Mouse (Mus musculus): ENCODE measurements around the gene Cnnm1.

The Cnnm1 gene

DNA sequence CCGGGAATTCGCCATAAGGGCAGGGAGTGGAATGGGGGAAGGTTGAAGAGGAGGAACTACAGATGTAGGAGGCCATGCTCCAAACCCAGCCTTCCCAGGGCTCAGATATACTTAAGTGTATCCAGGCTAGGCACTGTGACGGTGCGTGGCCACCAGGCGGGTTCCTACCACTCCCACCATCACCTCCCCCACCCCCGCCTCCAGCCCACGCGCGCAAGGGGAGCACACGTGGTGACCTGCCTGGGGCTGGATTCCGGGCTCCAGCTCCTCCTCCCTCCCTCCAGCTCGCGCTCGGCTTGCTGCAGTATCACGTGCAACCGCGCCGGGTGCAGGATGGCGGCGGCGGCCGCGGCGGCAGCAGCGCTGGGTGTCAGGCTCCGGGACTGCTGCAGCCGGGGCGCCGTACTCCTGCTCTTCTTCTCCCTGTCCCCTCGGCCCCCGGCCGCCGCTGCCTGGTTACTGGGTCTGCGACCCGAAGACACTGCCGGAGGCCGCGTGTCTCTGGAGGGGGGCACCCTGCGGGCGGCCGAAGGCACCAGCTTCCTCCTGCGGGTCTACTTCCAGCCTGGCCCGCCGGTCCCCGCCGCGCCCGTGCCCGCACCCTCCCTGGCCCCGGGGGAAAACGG lies at the start of gene Cnnm1:
Gene Cnnm1, plus strand, starts transcription at position 325 of the 626 bp plus-strand sequence.
- DNase-seq (ENCODE audit: low read depth, low spot score): no peak

DNA sequence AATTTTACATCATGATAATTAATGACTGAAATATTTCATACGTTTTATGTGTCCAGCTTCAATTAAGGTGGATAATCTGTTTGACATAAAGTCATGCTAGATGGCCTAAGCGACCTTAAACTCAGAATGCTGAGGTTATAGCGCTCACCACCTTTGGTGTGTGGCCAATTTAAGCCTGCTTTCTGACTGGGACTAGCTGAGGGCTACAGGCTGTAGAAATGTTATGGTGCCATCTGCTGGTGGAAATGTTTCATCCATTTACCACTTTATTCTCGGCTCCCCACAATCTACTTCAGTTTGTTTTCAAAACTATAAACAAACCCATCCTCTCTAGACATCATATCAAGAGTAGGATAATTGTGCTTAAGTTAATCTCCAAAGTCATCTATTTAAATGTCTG lies 43.9 kb upstream of the Cnnm1 start:
- no peak for DNase-seq (ENCODE audit: low read depth, low spot score)

DNA sequence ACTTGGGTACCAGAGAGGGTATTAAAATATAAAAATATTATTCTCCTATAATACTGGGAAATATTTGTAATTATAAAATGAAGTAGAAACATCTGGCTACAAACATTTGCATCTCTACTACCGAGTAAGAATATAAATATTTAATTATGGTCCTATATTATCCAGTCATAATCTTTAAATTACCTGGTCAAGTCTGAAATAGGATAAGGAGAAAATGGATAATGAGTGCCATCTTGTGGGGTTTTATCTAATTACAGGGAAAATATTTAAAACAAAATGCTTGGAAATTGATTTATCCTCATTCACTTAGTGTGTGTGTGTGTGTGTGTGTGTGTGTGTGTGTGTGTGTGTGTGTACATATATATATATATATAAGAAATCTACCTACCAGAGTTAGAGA lies 33.1 kb upstream of the Cnnm1 start:
- no peak for DNase-seq (ENCODE audit: low read depth, low spot score)

DNA sequence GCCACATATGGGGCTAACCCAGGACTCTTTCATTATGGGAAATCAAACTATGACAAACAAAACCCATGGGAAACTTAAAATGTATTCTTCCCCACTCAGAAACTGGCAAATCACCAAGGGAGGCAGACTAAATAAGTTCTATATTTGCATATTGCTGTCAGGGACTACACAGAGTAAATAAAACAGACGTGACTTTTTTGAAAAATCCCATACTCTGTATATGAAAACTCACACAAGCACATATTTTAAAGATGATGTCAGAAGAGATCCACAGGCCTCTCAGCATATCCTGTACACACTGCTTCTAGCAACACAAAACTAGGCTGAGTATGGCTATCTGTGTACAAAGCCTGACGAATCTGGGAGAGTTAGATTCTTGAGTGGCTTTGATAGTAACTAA lies 24.7 kb upstream of the Cnnm1 start:
- DNase-seq (ENCODE audit: low read depth, low spot score): no peak

DNA sequence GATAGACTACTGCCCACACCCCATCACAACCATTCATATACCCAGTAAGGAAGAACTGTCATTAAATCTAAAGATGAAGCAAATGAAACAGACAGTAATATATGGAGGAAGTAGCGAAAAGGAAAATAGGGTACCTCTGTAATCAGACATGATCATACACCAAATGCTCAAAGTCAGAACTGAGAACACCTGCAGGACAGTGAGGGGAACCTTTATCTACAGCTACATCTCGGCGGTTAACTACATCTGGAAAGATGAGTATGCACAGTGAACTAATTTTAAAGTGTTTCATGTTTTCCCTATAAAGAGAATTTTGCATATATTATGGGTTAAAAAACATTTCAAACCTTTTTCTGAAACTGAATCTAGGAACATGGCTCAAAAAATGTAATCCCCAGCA lies 19.7 kb upstream of the Cnnm1 start:
- no peak for DNase-seq (ENCODE audit: low read depth, low spot score)

DNA sequence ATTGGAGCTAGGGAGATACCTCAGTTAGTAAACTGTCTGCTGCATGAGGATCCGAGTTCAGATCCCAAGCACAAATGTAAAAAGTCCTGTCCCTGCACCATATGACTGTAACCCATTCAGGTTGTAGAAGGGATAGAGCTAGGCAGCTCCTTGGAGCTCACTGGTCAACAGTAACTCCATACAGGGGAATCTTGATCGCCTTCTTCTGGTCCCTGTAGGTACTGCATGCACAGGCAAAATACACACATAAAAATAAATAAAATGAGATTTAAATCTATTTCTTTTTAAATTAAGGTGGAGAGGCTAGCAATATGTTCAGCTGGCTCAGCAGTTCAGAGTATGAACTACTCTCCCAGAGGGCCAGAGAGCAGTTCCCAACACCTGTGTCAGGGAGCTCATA lies 16.2 kb upstream of the Cnnm1 start:
- DNase-seq (ENCODE audit: low read depth, low spot score): no peak

DNA sequence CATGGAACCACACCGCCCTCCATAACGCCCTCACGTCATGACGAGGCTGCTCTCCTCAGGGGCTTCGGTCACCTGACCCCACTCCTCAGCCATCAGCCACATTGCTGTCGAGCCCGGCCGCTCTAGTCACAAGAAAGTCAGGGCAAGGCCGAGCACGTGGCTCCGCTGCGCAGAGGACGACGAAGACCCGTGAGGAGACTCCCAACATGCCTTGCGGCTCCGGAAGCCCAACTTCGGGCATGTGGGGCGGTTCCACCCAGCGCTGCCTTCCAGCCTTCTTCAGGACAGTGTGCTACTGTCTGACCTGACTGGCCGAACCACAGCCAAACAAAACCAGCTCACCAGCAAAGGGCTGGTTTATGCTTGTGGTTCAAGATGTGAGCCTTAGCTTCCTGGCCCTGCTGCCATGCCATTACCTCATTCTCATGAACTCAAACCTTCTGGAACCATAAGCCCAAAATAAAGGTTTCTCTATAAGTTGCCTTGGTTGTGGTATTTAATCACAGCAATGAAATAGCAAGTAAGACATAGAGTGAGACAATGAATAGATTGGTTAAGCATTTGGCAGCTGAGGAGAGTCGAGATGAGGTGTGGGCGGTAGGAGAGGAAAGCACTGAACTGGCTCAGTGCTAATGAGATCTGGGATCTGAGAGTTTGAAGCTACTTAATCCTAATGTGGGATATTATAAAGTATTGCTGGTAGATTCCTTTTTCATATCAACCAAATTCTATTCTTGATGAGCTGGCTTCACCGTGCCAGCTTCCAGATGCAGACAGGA lies 12.6 kb upstream of the Cnnm1 start:
- DNase-seq (ENCODE audit: low read depth, low spot score): no peak

DNA sequence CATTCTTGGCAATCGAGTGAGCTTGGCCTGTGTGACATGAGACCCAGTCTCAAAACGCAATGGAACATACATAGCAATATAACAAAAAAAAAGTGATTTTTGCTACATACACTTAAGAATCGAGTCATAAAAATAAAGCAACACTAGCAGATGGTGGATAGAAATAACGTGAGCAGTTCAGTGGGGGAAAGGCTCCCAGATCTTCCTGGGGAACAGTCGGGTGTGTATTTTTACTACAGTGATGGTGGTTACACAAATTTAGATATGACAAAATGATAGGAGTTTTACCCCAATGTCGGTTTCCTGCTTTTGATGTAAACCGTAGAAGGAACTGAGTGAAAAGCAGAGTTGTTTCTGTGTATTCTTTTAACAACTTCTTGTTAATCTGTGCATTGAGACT lies 990 bp upstream of the Cnnm1 start:
- no peak for DNase-seq (ENCODE audit: low read depth, low spot score)

DNA sequence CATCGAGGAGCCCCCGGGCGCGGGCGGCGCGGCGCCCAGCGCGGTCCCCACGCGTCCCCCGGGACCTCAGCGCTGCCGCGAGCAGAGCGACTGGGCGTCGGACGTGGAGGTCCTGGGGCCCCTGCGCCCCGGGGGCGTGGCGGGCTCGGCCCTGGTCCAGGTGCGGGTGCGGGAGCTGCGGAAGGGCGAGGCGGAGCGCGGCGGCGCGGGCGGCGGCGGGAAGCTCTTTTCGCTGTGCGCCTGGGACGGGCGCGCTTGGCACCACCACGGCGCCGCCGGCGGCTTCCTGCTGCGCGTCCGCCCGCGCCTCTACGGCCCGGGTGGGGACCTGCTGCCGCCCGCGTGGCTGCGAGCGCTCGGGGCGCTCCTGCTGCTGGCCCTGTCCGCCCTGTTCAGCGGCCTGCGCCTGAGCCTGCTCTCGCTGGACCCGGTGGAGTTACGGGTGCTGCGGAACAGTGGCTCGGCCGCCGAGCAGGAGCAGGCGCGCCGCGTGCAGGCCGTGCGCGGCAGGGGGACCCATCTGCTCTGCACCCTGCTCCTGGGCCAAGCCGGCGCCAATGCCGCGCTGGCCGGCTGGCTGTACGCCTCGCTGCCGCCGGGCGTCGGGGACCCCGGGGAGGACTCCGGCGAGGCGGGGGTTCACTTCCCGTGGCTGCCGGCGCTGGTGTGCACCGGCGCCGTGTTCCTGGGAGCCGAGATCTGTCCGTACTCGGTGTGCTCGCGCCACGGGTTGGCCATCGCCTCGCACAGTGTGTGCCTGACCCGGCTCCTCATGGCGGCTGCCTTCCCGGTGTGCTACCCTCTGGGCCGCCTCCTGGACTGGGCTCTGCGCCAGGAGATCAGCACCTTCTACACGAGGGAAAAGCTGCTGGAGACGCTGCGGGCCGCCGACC lies 778 bp downstream of the Cnnm1 start:
- no peak for DNase-seq (ENCODE audit: low read depth, low spot score)

DNA sequence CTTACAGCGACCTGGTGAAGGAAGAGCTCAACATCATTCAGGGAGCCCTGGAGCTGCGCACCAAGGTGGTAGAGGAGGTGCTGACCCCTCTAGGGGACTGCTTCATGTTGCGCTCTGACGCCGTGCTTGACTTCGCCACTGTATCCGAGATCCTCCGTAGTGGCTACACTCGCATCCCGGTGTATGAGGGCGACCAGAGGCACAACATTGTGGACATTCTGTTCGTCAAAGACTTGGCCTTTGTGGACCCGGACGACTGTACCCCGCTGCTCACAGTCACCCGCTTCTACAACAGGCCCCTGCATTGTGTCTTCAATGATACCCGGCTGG lies 1.4 kb downstream of the Cnnm1 start:
- no peak for DNase-seq (ENCODE audit: low read depth, low spot score)

DNA sequence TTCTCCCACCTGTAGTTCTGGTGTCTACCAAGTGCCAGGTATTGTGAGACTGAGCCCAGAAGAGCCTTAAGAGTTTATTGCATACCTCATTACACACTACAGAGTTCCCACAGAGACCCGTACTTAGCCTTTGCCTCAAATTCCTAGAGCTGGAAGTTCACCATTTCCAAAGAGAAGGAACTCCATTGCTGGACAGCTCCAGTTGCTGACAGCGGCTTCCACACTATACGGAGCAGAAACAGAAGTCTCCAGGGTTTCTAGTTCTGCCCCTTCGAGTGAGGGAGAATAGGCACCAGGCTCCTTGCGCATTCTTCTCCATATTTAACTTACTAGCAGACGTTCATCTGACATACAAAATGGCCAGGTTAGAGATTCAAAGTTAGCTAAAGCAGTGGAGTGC lies 2.0 kb downstream of the Cnnm1 start:
- no peak for DNase-seq (ENCODE audit: low read depth, low spot score)

DNA sequence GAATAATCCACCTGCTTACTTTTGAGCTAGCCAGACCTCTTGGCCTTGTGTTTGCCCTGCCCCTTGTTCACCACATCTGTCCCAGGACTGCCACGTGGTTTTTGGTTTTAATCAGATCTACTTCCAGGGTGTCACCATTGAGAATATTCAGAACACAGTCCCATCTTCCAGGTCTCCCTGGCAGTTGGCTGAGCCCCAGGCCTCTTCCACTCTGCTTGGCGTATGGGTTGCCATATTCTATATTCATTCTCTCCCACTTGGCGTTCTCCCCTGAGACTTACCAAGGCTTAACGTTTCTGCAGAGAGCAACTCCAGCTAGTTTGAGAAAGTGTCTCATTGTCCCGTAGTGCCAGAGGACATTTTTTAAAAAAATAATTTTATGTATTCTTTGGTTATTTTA lies 2.7 kb downstream of the Cnnm1 start:
- DNase-seq (ENCODE audit: low read depth, low spot score): no peak

DNA sequence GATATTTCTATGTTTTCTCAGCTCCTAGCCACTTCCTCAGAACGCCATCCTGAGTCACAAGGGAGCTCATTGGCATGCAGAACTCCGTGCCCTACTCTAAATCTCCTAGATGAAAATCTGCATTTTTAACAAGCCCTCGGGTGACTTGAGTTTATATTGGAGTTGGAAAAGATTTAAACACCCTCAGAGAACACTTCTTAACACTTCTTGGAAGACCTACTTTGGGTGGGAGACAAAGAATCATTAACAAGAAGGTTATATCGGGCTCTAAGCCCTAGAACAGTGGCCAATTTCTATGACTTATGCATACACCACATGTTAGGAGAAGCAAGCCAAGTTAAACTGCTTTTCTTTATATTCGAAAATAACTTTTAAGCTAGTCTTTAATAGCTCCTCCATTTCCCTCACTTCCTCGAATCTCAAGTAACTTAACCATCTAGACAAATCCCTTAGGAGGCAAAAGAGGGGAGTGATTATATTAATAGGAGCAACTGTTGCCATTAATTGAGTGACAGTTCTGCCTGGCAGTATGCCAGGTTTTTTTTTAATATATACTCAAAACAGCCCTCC lies 4.5 kb downstream of the Cnnm1 start:
- DNase-seq (ENCODE audit: low read depth, low spot score): no peak

DNA sequence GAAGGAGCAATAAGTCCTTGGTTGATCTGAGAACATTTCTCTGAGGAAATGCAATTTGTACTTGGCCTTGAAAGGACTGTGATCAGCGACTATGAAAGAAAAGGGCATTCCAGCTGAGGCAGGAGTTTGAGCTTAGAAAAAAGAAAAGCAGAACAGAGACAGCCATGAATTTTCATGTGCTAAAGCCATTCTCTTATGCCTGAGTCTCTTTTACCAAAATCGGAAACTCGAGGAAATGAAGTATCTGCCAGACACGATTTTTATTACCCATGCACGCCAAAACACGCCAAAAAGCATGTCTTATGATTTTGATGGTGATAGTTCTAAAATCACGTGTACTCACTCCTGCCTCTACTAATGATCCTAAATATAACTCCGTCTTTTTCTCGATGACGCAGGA lies 11.3 kb downstream of the Cnnm1 start:
- DNase-seq (ENCODE audit: low read depth, low spot score): no peak

DNA sequence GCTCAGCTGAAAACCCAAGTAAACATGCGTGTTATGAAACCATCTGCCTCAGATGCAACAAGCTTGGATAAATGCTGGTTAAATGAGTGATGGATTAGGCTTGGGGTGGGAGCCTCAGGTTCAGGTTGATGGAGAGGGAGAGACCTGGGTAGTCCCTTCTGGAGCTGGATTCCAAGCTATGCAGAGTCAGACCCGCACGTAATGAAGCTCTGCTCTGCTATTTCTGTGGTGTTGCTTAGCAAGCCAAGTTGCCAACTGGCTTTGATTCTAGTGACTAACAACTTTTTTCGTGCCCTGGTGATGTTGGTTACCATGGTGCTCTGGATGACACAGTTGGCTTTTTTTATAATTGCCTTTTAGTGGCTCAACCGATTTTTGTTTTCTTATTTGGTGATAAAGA lies 11.9 kb downstream of the Cnnm1 start:
- DNase-seq (ENCODE audit: low read depth, low spot score): no peak

DNA sequence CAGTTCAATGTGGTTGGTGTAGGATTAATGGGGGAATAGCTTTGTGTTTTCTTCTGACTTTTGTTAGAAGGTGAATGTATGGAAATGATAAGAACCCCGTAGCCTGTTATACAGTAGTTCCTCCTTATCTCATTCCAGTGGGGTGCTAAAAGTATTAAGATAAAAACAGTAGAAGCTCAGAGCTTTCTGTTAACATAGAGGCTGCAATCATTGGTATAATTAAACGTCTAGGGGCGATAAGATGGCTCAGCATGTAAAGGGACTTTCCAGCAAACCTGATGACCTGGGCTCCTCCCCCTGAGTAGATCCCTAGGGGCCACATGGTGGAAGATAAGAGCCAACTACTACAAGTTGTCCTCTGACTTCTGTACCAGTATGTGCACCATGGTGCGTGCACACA lies 12.8 kb downstream of the Cnnm1 start:
- no peak for DNase-seq (ENCODE audit: low read depth, low spot score)

DNA sequence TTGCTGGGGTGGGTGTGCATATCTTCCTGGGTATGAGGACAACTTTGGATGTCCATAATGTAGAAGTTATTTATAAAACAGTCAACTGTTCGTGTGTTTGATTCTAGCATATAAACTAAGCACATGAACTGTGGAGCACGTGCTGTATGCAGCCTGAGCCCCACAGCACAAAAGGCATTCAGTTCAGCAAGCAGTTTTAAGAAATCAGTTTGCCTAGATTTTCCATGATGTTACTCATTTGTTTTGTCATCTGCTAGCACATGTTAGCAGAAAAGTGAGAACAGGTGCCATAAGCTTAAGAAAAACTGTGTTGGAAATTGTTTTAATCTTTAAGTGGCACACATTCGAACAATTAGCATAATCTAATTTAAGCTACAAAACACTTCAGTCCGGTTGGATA lies 19.7 kb downstream of the Cnnm1 start:
- no peak for DNase-seq (ENCODE audit: low read depth, low spot score)

DNA sequence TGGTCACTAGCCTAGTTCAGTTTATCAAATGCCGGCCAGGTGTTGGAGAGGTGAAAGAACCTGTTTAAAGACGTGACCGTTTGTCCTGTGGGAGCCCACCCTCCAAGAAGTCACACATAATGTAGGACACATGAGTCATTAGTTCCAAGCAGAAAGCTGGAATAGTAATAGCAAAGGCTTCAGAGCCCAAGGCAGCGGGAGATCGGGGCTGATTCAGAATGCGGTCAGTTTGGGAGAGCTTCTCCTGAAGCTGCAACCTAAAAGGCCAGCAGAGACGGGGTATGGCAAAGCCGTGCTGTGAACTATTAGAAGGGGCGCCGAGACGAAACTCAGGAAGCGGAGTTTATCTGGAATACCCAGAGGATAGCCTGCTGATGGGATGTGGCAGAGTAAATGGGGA lies 20.2 kb downstream of the Cnnm1 start:
- no peak for DNase-seq (ENCODE audit: low read depth, low spot score)

DNA sequence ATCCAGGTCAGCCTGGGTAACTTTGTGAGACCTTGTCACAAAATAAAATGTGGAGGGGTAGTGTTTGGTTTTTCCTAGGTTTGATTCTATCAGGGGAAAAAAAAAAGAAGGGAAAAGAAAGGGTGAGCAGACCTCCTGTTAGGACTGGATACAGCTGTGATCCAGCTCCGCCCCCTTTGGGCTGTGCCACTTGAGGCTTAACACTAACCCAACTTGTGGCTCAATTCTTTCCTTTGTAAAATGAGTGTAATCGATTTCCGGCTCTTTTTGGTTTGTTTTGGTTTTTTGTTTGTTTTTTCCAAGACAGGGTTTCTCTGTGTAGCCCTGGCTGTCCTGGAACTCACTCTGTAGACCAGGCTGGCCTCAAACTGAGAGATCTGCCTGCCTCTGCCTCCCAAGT lies 21.9 kb downstream of the Cnnm1 start:
- no peak for DNase-seq (ENCODE audit: low read depth, low spot score)

DNA sequence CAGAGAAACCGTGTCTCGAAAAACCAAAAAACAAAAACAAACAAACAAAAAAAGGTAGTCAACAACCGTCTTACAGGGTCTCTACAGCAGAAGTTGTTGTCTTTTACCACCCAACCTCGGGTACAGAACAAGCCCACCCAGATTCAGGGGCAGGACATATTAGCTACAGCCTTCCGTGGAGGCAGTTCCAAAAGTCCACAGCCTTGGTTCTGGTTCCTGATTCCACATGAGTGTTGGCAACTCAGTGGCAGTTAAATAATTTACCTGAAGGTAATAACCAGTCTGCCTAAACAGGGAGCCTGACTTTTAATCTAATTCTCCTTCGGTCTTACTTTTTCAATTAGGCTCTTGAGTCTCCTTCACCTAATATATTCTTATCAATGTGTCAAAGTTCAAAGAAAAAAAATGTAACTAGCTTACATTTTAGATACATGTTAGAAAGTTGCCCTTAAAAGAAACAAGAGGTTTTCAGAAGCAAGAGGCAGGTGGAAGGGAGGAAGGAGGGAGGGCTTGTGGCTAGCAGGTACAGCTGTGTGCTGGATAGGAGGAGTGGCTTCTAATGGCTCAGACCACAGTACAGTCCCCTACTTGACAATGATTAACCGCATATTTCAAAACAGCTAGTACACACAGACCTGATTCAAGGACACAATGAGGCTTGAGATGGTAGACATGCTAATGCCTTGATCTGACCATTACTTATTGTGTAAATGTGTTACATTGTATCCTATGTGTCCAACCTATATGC lies 23.5 kb downstream of the Cnnm1 start:
- no peak for DNase-seq (ENCODE audit: low read depth, low spot score)

DNA sequence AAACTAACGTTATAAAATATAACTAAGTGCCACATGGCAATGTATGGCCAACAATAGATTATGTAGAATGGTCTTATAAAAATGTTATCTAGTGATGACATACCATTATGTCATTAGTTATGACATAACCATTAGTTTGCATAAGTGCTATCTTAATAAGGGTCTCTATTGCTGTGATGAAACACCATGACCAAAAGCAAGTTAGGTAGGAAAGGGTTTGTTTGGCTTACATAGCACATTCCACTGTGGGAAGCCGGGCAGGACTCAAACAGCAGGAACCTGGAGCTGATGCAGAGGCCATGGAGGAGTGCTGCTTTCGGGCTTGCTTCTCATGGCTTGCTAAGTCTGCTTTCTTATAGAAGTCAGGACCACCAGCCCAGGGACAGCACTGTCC lies 24.1 kb downstream of the Cnnm1 start:
- DNase-seq (ENCODE audit: low read depth, low spot score): no peak

DNA sequence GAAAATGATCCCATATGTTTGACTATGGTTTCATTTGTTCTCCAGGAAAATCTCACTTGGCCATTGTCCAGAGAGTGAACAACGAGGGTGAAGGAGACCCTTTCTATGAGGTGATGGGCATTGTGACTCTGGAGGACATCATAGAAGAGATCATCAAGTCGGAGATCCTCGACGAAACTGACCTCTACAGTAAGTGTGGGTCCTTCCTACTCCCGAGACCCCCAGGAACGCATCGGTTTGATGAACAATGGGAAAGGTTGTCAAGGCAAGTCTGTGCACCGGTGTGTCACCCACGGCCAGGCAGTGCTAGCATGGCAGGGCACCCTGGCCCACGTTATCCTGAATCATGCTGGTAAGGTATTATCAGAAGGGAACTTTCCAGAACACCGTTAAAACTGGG lies 24.8 kb downstream of the Cnnm1 start:
- DNase-seq (ENCODE audit: low read depth, low spot score): no peak

All from WW6 (cell line).